Mouse (Mus musculus): ENCODE measurements around the gene Ccl11.

GRCm38 (mm10) chr11:82078136-82078730 is 20.6 kb downstream of the Ccl11 start:
- TF ChIP-seq CTCF (IDR thresholded peaks at IDR 0.05; ENCODE audit: borderline replicate concordance, insufficient read depth, low read depth, low read length) = no peak
- no peak for TF ChIP-seq POLR2A (IDR thresholded peaks at IDR 0.05; ENCODE audit: borderline replicate concordance, insufficient read depth, low read length)
